Mouse (Mus musculus): ENCODE measurements around the gene Patj. TPM values are rescaled to one million over a fixed set of nuclear protein-coding genes. Genes with fewer than 3 reads are reported as not detected.
"Not testable (repeated sequence)": the region's sequence is repeated elsewhere in the genome, so short reads cannot be mapped to it uniquely, and the experiment has no call there.

The Patj gene
- total RNA-seq, 2 experiments from 2014 or later, result 11.0 to 15.8 TPM

DNA sequence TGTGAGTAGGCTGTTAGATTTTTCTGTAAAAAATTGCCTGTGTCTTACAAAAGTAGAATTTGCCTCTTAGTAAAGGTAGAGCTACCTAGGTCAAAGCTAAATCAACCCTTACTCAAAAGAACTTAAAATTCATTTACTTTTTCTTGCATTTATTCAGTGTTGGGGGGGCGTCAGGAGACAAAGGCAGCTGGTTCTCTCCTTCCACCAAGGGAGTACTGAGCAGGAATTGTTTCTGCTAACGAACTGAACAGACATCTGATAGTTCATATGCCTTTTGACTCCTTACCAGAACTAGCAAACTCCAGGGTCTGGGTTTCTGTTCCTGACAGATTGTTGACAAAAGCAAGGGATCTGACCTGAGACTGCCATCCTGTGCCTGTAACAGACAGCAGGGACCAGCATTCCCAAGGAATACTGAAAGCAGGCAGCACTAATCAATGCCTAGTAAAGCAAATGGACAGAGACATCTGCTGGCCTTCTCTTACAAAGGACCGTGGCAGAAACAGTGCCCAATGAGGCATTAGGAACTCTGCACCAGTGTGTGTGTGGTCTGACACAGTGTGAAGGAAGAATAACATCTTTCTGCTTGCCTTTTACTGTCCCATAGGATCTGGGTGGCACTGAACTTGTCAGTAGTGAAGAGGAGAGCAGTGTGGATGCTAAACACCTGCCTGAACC lies 227.6 kb downstream of the Patj start:
- DNase-seq (ENCODE audit: low spot score in 2 of 2), result peak in 1 of 2 experiments; percentile 58
- intact Hi-C loops (cut with DNase I), result no loop called here

DNA sequence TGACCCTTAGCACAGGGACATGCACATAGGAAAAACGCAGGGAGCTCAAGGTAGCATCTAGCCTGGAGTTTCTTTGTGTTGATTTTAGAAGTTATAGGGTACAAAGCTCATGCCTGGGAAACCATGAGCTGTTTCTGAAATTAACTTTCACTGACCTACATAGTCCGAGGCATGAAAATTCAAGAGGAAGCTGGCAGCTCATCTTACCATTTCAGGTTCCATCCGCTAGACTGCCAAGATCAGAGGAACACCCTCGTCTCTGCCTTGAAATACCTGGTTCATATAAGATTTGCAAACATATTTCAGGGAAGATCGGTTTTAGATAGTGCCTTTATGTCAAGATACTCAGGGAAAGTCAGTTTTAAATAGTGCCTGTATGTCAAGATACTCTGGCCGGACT lies 232.7 kb downstream of the Patj start:
- intact Hi-C loops (cut with DNase I), result loop anchor here (5.0 kb wide), 1 partner anchor 86 kb away; no protein-coding TSS in a partner anchor
- DNase-seq (ENCODE audit: low spot score in 2 of 2), result peak in 1 of 2 experiments; percentile 51

DNA sequence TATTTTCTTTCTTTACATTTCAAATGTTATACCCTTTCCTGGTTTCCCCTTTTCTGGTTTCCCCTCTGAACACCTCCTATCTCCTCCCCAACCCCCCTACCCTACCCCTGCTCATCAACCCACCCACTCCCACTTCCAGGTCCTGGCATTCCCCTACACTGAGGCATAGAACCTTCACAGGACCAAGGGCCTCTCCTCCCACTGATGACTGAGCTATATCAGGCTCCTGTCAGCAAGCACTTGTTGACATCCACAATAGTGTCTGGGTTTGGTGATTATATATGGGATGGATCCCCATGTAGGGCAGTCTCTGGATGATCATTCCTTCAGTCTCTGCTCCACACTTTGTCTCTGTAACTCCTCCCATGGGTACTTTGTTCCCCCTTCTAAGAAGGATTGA lies 233.6 kb downstream of the Patj start:
- intact Hi-C loops (cut with DNase I), result loop anchor here (5.0 kb wide), 1 partner anchor 87 kb away; no protein-coding TSS in a partner anchor
- not testable (repeated sequence) for DNase-seq (ENCODE audit: low spot score in 2 of 2)

DNA sequence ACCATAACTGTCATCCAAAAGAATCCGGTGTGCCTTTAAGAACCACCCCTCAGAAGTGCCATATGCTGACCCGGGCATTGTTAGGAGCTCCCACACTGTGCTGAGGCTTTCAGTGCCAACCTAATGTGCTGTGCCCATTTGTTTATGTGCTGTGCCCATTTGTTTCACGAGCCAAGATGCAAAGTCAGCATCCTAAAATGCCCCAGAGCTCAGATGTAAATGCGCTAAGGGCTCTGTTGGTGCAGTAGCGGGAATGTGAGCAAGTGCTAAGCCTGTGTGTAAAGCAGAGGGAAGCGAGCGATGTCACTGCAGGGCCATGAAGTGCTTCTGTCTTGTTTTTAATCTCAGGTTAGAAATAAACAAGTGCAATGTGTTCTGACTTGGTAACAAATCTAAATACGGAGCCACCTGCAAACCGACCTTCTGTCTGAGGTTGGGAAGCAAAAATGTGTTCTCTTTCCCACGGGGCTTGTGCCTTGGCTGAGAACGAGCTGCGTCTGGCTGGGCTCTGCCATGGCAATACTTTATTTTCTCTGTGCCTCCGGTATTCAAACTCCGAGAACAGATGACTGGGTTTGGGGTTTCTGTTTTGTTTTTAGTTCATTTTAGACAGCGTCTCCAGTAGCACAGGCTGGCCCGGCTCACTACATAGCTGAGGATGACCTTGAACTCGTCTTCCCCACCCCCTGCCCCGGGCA lies 239.7 kb downstream of the Patj start:
- intact Hi-C loops (cut with DNase I), result no loop called here
- no peak for DNase-seq (ENCODE audit: low spot score in 2 of 2)

DNA sequence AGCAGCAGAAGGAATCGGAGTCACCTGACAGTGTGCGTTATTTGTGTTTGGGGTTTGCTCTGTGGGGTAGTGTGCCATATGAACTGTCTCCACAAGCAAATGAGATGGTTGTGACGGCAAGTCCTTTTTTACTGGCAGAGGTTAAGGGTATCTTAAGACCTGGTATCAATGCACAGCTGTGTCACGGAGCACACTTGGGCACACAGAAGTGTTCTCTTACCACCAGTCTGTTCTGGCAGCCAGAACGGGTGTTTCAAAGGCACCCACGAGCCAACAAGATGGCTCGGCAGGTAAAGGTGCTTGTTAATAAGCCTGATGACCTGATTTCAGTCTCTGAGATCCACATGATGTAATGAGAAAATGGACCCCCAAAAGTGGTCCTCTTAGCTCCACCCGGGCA lies 243.1 kb downstream of the Patj start:
- no peak for DNase-seq (ENCODE audit: low spot score in 2 of 2)
- intact Hi-C loops (cut with DNase I), result no loop called here

DNA sequence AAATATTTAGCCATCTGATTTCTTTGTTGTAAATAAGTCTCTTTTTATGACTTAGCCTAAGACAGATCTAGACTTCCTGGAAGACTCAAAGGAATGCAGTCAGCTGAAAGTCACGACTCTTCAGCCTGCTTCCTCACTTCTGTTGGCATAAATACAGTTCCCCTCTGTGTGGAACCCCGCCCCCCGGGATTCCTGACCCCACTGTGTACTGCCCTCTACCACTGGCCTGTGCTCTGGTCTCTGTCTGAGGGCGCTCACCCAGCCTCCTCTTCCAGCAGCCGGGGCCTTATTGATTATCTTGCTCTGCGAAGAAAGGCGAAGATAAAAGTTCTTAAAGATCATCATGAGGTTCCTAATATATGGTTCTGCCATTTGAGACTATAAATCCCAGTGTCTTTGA lies 258.1 kb downstream of the Patj start:
- DNase-seq (ENCODE audit: low spot score in 2 of 2), result no peak
- intact Hi-C loops (cut with DNase I), result no loop called here

DNA sequence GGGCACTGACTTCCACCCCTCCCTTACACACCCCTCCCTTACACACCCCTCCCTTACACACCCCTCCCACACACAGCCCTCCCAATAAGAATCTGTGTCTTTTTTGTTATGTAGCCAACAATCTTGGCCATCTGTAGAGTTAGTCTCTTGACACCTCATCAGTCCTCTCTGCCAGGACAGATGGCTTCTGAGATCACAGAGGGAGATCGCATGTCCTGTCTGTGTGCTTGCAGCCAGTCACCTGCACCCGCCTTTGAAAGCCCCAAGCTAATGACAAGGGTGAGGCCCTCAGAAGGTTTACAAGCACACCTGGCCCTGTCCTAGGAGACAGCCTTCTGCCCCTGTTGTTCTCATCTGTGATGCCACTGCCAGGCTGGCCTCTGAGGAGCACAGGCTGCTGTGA lies 258.8 kb downstream of the Patj start:
- DNase-seq (ENCODE audit: low spot score in 2 of 2), result no peak
- intact Hi-C loops (cut with DNase I), result no loop called here

DNA sequence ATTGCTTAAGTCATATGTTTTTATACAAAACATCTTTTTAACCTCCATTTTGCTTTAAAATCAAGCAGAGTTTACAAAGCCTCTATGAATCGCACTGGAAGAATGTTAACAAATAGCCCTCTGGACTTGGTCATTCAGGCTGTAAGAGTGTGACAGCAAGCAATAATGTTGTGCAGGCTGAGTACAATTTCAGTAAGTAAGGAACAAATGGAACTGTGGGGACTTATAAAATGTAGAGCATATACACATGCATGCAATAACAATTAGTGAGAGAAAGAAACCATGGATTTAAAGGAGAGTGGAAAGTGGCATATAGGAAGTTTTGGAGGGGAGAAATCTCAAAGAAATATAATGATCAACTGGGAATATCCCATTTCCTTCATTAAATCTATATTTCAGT lies 261.2 kb downstream of the Patj start:
- intact Hi-C loops (cut with DNase I), result no loop called here
- DNase-seq (ENCODE audit: low spot score in 2 of 2), result no peak

DNA sequence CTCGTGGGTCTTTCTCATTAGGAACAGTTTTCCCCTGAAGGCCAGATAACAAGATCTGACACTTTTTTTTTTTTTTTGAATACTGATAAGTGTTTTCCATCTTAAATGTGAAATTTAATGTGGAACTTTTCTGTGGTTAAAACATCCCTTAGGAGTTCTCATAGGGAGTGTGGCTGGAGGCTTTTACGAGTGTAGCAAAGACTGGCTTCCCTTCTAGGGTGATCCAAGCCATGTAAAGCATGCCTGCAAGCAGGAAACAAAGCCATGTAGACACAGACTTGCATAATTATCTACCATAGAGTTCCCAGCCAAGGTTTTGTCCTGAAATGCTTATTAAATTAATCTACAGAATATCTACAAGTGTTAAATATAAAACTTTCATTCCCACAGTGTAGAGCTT lies 263.4 kb downstream of the Patj start:
- DNase-seq (ENCODE audit: low spot score in 2 of 2), result no peak
- intact Hi-C loops (cut with DNase I), result no loop called here

DNA sequence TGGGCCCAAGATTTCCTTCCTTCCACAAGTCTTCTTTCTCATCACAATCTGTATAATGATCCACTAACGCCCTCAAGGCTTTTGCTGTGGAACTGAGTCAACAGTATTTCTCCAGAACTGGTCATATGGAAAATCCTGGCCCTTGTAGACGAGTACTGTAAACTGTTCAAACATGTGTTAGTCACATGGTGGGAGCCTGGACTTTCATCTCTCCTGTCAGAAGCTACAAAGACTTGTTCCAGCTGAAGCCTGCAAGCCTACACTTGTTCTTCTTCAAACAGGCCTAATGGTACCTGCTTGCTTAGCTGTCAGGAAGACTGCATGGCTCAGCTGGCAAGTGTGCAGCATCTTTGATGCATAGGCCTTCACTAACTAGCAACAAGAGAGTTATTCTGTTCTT lies 264.9 kb downstream of the Patj start:
- intact Hi-C loops (cut with DNase I), result no loop called here
- no peak for DNase-seq (ENCODE audit: low spot score in 2 of 2)

DNA sequence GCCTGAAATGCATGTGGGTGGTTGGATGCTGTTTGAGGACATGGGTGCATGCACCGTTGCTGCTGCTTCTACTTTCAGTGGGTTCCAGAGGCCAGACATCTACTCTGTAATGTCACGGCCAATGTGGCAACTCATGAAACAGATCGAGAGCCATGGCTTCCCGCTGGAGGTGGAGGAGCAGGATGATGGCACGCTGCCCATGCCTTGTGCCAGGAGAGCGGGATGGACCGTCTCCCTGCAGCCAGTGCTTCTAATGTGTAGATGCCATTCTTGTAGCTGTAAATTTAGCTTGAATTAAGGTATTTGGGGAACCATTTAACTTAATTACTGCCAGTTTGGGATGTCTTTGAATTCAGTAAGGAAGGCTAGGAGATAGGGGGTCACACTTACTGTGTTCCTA lies 270.3 kb downstream of the Patj start:
- intact Hi-C loops (cut with DNase I), result no loop called here
- no peak for DNase-seq (ENCODE audit: low spot score in 2 of 2)

DNA sequence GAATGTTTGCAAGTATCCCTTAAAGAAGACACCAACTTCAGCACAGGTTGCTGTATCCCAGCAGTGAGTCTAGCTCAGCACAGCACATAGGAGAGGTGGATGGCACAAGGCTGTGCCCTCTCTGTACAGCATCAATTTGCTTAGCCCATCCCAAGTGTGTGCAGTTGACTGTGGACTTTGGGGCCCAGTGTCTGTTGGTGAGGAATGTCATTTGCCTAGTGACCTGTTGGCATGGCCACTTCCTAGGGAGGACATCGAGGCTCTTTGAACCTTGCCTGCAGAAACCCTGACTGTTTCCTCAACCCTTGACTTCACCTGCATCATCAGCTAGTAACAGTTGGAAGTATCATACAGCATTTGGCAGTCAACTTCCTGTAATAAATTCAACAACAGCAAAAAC lies 270.9 kb downstream of the Patj start:
- no peak for DNase-seq (ENCODE audit: low spot score in 2 of 2)
- intact Hi-C loops (cut with DNase I), result no loop called here

DNA sequence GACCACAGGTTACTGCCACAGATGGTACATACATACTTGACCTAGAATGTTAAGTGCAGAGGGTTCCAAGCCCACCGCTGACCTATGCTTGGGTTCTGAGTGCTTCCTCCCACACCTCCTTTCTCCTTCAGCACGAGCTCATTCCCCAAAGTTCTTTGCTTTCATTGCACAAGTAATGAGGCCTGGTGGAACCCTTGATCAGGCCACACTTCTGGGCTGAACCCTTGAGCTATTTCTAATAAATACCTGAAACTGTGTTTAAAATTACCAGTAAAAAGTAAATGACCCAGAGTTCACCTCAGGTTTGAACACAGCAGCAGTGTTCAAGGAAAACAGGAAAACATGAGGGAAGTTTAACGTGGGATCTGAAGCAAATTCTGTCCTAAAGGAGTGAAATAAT lies 271.4 kb downstream of the Patj start:
- DNase-seq (ENCODE audit: low spot score in 2 of 2), result no peak
- intact Hi-C loops (cut with DNase I), result no loop called here

DNA sequence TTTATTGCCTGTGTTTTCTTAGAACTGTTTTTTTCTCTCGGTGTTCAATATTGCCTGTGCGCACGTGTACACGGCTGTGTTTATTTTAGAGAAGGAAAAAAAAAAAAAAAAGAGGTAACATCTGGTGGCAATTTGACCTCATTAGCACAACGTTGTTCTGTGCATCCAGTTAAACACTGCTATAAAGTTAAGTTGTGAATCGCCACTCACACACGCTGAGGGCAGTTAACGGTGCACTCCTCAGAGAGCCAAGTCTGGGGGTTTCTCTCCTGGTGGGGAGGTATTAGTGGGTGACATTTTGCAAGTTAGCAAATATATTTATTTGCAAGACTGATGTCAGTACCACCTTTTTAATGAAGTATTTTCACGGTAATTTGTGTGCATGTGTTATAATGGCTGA lies 281.9 kb downstream of the Patj start:
- intact Hi-C loops (cut with DNase I), result no loop called here
- no peak for DNase-seq (ENCODE audit: low spot score in 2 of 2)

DNA sequence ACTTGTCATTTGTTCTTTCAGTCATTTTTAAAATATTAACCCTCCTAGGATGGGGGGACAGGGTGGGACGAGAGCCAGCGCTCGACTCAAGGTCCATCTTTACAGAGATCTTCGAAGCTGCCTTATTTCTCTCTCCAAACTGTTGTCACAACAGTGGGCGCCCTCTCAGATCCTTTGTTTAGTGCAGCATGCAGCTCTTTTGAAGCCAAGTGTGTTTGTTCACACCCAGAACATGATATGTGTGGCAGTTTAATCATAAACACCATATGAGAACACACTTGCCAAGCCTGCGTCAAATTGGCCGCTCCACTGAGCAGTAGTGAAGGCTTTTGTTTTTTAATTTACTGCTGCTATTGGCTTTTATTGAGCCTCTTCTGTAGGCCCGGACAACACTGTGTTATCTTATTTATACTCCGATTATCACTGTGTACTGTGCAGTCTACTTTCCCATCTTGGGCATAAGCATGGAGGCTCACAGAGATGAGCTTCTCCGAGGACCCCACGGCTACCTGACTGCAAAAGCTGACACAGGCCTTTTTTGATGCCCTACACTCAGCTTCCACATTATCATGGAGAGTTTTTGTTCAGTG lies 291.2 kb downstream of the Patj start:
- intact Hi-C loops (cut with DNase I), result no loop called here
- no peak for DNase-seq (ENCODE audit: low spot score in 2 of 2)

DNA sequence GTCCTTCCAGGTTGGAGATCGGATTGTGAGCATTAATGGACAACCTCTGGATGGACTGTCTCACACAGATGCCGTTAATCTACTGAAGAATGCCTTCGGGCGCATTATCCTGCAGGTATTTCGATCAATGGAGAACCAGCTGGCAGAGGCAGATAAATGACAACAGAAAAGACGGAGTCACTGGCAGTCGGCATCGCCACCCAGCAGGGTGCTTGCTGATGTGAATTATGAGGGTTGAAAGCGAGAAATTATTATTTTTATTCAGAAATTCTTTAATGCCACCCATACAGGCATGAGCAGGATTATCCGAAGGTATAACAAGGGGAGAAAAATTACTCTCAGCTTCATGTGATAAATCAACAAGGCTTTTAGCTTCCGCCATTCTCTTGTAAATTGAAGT lies 292.5 kb downstream of the Patj start:
- DNase-seq (ENCODE audit: low spot score in 2 of 2), result no peak
- intact Hi-C loops (cut with DNase I), result no loop called here

DNA sequence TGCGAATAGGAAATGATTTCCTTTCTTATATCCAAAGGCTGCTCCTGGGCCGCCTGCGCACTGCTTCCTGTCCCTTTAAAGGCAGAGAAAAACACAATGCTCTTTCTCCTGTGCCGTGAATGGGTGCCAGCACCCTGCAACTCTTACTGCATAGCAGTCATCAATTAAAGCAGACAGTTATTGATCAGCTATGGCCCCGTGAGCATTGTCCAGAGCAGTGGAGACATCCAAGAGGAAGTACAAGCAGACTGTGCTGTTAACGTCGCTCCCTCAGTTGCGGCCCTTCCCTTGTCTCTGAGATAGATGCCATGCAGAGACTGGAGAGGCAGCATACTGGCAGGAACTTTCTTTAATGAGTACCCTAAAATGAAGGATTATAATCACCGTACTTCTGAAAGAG lies 292.9 kb downstream of the Patj start:
- DNase-seq (ENCODE audit: low spot score in 2 of 2), result no peak
- intact Hi-C loops (cut with DNase I), result no loop called here

DNA sequence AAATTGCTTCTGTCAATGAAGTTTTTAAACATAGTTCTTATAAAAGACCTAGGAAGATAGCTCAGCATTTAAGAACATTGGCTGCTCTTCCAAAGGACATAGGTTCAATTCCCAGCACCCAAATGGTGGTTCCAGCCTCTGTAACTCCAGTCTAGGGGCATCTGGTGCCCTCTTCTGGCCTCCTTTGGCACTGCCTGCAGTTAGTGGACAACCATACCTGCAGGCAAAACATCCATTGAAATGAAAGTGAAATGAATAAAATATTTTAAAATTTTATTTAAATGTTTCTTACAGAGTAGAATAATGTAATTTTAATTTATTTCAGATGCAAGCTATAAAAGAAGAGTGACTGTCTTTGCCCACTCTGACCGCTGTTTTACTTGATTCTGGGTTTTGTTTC lies 294.4 kb downstream of the Patj start:
- intact Hi-C loops (cut with DNase I), result no loop called here

DNA sequence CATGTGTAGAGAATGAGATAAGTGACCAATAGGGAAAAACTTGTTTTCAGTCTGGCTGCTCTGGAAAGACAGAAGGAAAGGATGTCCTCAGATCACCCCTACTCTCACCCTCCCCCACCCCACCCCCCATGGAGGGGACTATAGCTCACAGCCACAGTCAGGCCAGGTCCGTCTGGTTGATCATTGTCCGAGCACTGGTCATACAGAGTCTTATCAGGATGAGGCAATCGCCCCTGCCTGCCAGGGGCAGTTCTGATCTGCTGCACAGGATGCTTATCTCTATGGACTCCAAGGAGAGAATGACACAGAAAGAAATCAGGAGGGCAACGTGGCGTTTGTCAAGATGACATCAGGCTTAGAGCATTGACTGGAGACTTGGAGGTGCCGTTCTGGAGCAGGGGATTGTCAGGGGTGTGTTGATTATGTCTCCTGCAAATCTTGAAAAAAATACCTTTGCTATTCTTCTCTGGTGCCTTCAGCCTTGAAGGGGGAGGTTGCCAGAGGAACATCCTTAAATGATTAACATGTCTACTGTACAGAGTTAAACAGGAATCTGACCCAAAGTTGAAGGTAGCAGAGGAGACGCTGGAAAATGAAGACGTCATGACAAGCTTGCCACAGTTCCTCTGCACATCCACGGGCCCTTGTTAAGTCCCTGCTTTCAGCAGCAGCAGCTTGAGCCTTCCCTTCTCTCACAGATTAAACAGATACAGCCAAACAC lies 298.0 kb downstream of the Patj start:
- DNase-seq (ENCODE audit: low spot score in 2 of 2), result no peak
- intact Hi-C loops (cut with DNase I), result no loop called here

More for the DNA sequence above, 294.4 kb downstream of the Patj start:
- DNase-seq (ENCODE audit: low spot score in 2 of 2), result no peak

DNA sequence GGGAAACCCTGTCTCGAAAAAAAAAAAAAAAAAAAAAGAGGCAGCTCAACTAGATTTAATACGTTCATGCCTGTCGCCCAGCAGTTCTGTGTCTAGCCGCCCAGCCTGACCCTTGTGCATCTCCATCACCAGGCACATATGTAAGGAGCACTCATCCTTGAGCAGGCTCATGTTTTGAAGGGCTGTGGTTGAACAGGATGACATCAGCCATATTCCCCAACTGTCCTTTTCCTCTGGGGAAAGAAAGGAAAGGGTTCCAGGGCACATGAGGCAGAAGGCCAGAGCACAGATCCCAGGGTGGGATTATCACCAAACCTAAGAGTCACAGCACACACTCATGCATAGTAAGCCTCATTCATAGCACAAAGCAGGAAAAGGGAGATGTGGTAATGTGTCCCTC lies 302.3 kb downstream of the Patj start:
- no peak for DNase-seq (ENCODE audit: low spot score in 2 of 2)
- intact Hi-C loops (cut with DNase I), result no loop called here

DNA sequence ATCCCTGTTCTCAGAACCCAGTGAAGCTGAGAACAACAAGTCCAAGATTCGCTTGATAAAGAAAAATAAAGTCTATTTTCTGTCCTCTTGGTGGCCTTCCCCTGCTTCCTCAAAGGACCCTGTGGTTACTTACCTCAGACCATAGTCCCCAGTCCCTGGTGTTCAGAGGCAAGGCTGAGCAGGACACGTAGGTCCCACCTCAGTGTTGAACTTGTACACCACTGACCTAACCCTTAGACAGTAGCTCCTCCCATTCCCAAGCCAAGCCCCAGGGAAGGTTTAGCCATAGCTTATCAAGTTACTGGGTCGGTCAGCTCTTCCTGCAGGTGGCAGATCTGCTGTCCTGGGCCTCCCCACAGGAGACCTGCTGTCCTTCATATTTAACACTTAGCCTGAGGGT lies 303.3 kb downstream of the Patj start:
- no peak for DNase-seq (ENCODE audit: low spot score in 2 of 2)
- intact Hi-C loops (cut with DNase I), result no loop called here
